Mouse (Mus musculus): Measurements from ENCODE around the gene Allc. TPM values are rescaled to one million over a fixed set of nuclear protein-coding genes. Genes with fewer than 3 reads are reported as not detected.

Gene Allc
- total RNA-seq (2023): not detected

DNA sequence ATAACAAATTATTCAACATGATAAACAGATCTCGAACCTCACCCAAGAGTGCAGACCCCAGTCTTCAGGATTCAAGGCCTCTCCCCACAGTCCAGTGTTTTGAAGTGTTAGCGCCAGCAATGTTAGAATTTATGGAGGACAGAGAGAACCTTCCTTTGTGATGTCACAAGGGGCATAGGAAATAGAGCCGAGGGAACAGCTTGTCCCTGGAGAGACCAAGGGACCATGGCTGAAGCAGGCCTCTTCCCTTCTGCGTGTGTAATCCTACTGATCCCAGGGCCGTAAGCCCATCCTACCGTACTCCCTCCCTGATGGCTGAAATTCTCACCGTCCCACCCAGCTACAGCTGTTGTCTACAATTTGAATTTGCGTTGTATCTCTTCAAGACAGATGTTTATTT is at the start of gene Allc:
TSS of gene Allc (minus strand) at position 101 of the 400 bp plus-strand sequence.

GRCm38 (mm10) chr12:28623195-28623594 is 40.9 kb upstream of the Allc start, which contains the start of gene Colec11:
TSS of gene Colec11 (minus strand) at chr12:28623377.

DNA sequence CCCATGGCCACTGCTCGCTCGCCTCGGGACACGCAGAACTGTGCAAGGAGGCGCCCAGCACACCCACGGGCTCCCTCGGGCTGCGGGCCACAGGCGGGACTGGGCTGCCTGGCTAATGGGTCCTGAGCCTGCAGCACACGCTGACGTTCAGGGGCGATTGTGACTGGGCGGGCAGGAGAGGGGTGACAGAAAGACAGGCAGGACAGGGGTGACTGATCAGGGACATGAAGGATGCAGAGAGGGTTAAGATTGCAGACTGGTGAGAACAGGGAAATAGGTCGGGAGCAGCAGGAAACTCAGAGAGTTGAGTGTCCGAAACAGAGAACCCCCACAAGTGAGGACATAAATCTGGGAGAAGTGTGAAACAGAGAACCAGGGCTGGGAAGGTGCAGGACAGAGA is 30.0 kb downstream of the Allc start, which contains the start of gene Dcdc2c:
TSS of gene Dcdc2c (minus strand) at position 101 of the 400 bp plus-strand sequence.

Other genes with a start within 250 kb of the Allc start
- gene Dcdc2c, start 30.1 kb downstream of the Allc start, total RNA-seq (2023): under 1 TPM; 0.53 to 0.76 TPM
- gene Colec11, start 40.9 kb upstream of the Allc start, total RNA-seq (2023): under 1 TPM in 1 of 2 experiments, not detected in 1; 0.41 TPM
- gene Rps7, start 53.4 kb upstream of the Allc start, total RNA-seq (2023): 1,000 to 10,000 TPM; 1,327 to 1,460 TPM
- gene Rnaseh1, start 67.1 kb upstream of the Allc start, total RNA-seq (2023): 10 to 100 TPM; 22.6 to 26.4 TPM
- 10 to 100 TPM; 49.9 to 51.3 TPM for gene Adi1, start 92.7 kb upstream of the Allc start, total RNA-seq (2023)
- gene Trappc12, start 167.9 kb upstream of the Allc start, total RNA-seq (2023): 10 to 100 TPM; 67.0 to 71.4 TPM
- 10 to 100 TPM; 46.2 to 52.4 TPM for gene Eipr1, start 169.3 kb upstream of the Allc start, total RNA-seq (2023)

Data from T-cell, adult 66 days (primary cell).